Mouse (Mus musculus): Measurements from ENCODE around the gene Daw1. TPM values are rescaled to one million over a fixed set of nuclear protein-coding genes. Genes with fewer than 3 reads are reported as not detected.

The Daw1 gene
- polyA plus RNA-seq, 1 experiment: not detected

GRCm38 (mm10) chr1:83141510-83141909 is 18.0 kb upstream of the Daw1 start:
- H3K9me3 ChIP-seq (replicated peaks; ENCODE audit: control insufficient read depth, insufficient read depth, low read length, poor library complexity, severe bottlenecking): no peaks in the 10 kb centered on the region
- no peak overlapping the region for H3K27ac ChIP-seq (ENCODE audit: insufficient read depth, low read length)
- no peaks in the 10 kb centered on the region for H3K27me3 ChIP-seq (ENCODE audit: control insufficient read depth, insufficient read depth, low read length, poor library complexity, severe bottlenecking)
- TF ChIP-seq POLR2A (IDR thresholded peaks at IDR 0.05; ENCODE audit: insufficient read depth, low read length) (no peak), CTCF (IDR thresholded peaks at IDR 0.05; ENCODE audit: low read depth, low read length) (no peak), EP300 (IDR thresholded peaks at IDR 0.05; ENCODE audit: insufficient read depth, low read depth, low read length) (no peak)
- H3K9ac ChIP-seq (ENCODE audit: low read depth, poor library complexity, severe bottlenecking): no peak overlapping the region
- no peaks in the 10 kb centered on the region for H3K36me3 ChIP-seq (ENCODE audit: control insufficient read depth, insufficient read depth, low read length, poor library complexity, severe bottlenecking)
- H3K4me3 ChIP-seq (ENCODE audit: low read depth, low read length): no peak overlapping the region
- H3K4me1 ChIP-seq (ENCODE audit: control insufficient read depth, insufficient read depth, low read length): no peaks in the 10 kb centered on the region

GRCm38 (mm10) chr1:83142055-83142454 is 17.5 kb upstream of the Daw1 start:
- Histone ChIP-seq H3K9ac (ENCODE audit: low read depth, poor library complexity, severe bottlenecking) (no peak overlapping the region), H3K27ac (ENCODE audit: insufficient read depth, low read length) (no peak overlapping the region), H3K27me3 (ENCODE audit: control insufficient read depth, insufficient read depth, low read length, poor library complexity, severe bottlenecking) (no peaks in the 10 kb centered on the region), H3K4me1 (ENCODE audit: control insufficient read depth, insufficient read depth, low read length) (no peaks in the 10 kb centered on the region), H3K4me3 (ENCODE audit: low read depth, low read length) (no peak overlapping the region), H3K36me3 (ENCODE audit: control insufficient read depth, insufficient read depth, low read length, poor library complexity, severe bottlenecking) (no peaks in the 10 kb centered on the region), H3K9me3 (replicated peaks; ENCODE audit: control insufficient read depth, insufficient read depth, low read length, poor library complexity, severe bottlenecking) (no peaks in the 10 kb centered on the region)
- TF ChIP-seq POLR2A (IDR thresholded peaks at IDR 0.05; ENCODE audit: insufficient read depth, low read length) (no peak), CTCF (IDR thresholded peaks at IDR 0.05; ENCODE audit: low read depth, low read length) (no peak), EP300 (IDR thresholded peaks at IDR 0.05; ENCODE audit: insufficient read depth, low read depth, low read length) (no peak)

GRCm38 (mm10) chr1:83146547-83146946 is 13.0 kb upstream of the Daw1 start:
- TF ChIP-seq POLR2A (IDR thresholded peaks at IDR 0.05; ENCODE audit: insufficient read depth, low read length): no peak
- TF ChIP-seq EP300 (IDR thresholded peaks at IDR 0.05; ENCODE audit: insufficient read depth, low read depth, low read length): no peak
- TF ChIP-seq CTCF (IDR thresholded peaks at IDR 0.05; ENCODE audit: low read depth, low read length): no peak
- Histone ChIP-seq H3K4me3 (ENCODE audit: low read depth, low read length) (no peak overlapping the region), H3K27ac (ENCODE audit: insufficient read depth, low read length) (no peak overlapping the region), H3K4me1 (ENCODE audit: control insufficient read depth, insufficient read depth, low read length) (no peaks in the 10 kb centered on the region), H3K27me3 (ENCODE audit: control insufficient read depth, insufficient read depth, low read length, poor library complexity, severe bottlenecking) (no peaks in the 10 kb centered on the region), H3K9ac (ENCODE audit: low read depth, poor library complexity, severe bottlenecking) (no peak overlapping the region), H3K9me3 (replicated peaks; ENCODE audit: control insufficient read depth, insufficient read depth, low read length, poor library complexity, severe bottlenecking) (no peaks in the 10 kb centered on the region), H3K36me3 (ENCODE audit: control insufficient read depth, insufficient read depth, low read length, poor library complexity, severe bottlenecking) (no peaks in the 10 kb centered on the region)

GRCm38 (mm10) chr1:83150227-83150626 is 9.3 kb upstream of the Daw1 start:
- H3K9me3 ChIP-seq (replicated peaks; ENCODE audit: control insufficient read depth, insufficient read depth, low read length, poor library complexity, severe bottlenecking): no peaks in the 10 kb centered on the region
- no peaks in the 10 kb centered on the region for H3K36me3 ChIP-seq (ENCODE audit: control insufficient read depth, insufficient read depth, low read length, poor library complexity, severe bottlenecking)
- no peaks in the 10 kb centered on the region for H3K4me1 ChIP-seq (ENCODE audit: control insufficient read depth, insufficient read depth, low read length)
- H3K9ac ChIP-seq (ENCODE audit: low read depth, poor library complexity, severe bottlenecking): no peak overlapping the region
- no peak overlapping the region for H3K27ac ChIP-seq (ENCODE audit: insufficient read depth, low read length)
- TF ChIP-seq CTCF (IDR thresholded peaks at IDR 0.05; ENCODE audit: low read depth, low read length) (no peak), EP300 (IDR thresholded peaks at IDR 0.05; ENCODE audit: insufficient read depth, low read depth, low read length) (no peak), POLR2A (IDR thresholded peaks at IDR 0.05; ENCODE audit: insufficient read depth, low read length) (no peak)
- no peaks in the 10 kb centered on the region; the same call in 1 of the 2 replicates for H3K27me3 ChIP-seq (ENCODE audit: control insufficient read depth, insufficient read depth, low read length, poor library complexity, severe bottlenecking)
- no peak overlapping the region for H3K4me3 ChIP-seq (ENCODE audit: low read depth, low read length)

- TF ChIP-seq POLR2A (IDR thresholded peaks at IDR 0.05; ENCODE audit: insufficient read depth, low read length) (no peak), EP300 (IDR thresholded peaks at IDR 0.05; ENCODE audit: insufficient read depth, low read depth, low read length) (no peak)
These were observed 6.6 kb upstream of the Daw1 start for GRCm38 (mm10) chr1:83152961-83153360.

GRCm38 (mm10) chr1:83156876-83157275 is 2.7 kb upstream of the Daw1 start:
- H3K36me3 ChIP-seq (ENCODE audit: control insufficient read depth, insufficient read depth, low read length, poor library complexity, severe bottlenecking): no peaks in the 10 kb centered on the region
- H3K4me3 ChIP-seq (ENCODE audit: low read depth, low read length): no peak overlapping the region
- H3K9me3 ChIP-seq (replicated peaks; ENCODE audit: control insufficient read depth, insufficient read depth, low read length, poor library complexity, severe bottlenecking): no peaks in the 10 kb centered on the region
- TF ChIP-seq EP300 (IDR thresholded peaks at IDR 0.05; ENCODE audit: insufficient read depth, low read depth, low read length) (no peak), CTCF (IDR thresholded peaks at IDR 0.05; ENCODE audit: low read depth, low read length) (no peak), POLR2A (IDR thresholded peaks at IDR 0.05; ENCODE audit: insufficient read depth, low read length) (no peak)
- no peak overlapping the region for H3K9ac ChIP-seq (ENCODE audit: low read depth, poor library complexity, severe bottlenecking)
- H3K4me1 ChIP-seq (ENCODE audit: control insufficient read depth, insufficient read depth, low read length): no peaks in the 10 kb centered on the region
- H3K27ac ChIP-seq (ENCODE audit: insufficient read depth, low read length): no peak overlapping the region
- H3K27me3 ChIP-seq (ENCODE audit: control insufficient read depth, insufficient read depth, low read length, poor library complexity, severe bottlenecking): no peaks in the 10 kb centered on the region

More at GRCm38 (mm10) chr1:83152961-83153360, 6.6 kb upstream of the Daw1 start:
- H3K4me3 ChIP-seq (ENCODE audit: low read depth, low read length): no peak overlapping the region
- H3K27me3 ChIP-seq (ENCODE audit: control insufficient read depth, insufficient read depth, low read length, poor library complexity, severe bottlenecking): no peaks in the 10 kb centered on the region; the same call in 1 of the 2 replicates
- H3K9me3 ChIP-seq (replicated peaks; ENCODE audit: control insufficient read depth, insufficient read depth, low read length, poor library complexity, severe bottlenecking): no peaks in the 10 kb centered on the region
- no peak overlapping the region for H3K9ac ChIP-seq (ENCODE audit: low read depth, poor library complexity, severe bottlenecking)
- no peak overlapping the region for H3K27ac ChIP-seq (ENCODE audit: insufficient read depth, low read length)
- H3K4me1 ChIP-seq (ENCODE audit: control insufficient read depth, insufficient read depth, low read length): no peaks in the 10 kb centered on the region
- no peaks in the 10 kb centered on the region for H3K36me3 ChIP-seq (ENCODE audit: control insufficient read depth, insufficient read depth, low read length, poor library complexity, severe bottlenecking)

Measured in ES-Bruce4 (cell line).